Mouse (Mus musculus) liver, postnatal 0 days (tissue): Measurements from ENCODE around the gene Slc8b1.

Experiments
- CTCF ChIP-seq: sonication (generic); IDR thresholded peaks from 2 replicates; pipeline ENCODE4 v1.5.1; 2016; ENCODE audit warnings: antibody characterized with exemption, low read depth
- EP300 ChIP-seq: IDR thresholded peaks from 2 replicates; pipeline ENCODE4 v1.6.1; 2016; ENCODE audit warnings: antibody characterized with exemption, low read depth, mild to moderate bottlenecking

GRCm38 (mm10) chr5:120531631-120532030 is 20.7 kb downstream of the Slc8b1 start:
- TF ChIP-seq CTCF (no peak), EP300 (no peak)
